Mouse (Mus musculus): Measurements from ENCODE around the gene Abhd17c. TPM values are rescaled to one million over a fixed set of nuclear protein-coding genes. Genes with fewer than 3 reads are reported as not detected.

Gene Abhd17c
- total and polyA plus RNA-seq, 3 experiments: 33.5 to 55.7 TPM; not detected in 1

DNA sequence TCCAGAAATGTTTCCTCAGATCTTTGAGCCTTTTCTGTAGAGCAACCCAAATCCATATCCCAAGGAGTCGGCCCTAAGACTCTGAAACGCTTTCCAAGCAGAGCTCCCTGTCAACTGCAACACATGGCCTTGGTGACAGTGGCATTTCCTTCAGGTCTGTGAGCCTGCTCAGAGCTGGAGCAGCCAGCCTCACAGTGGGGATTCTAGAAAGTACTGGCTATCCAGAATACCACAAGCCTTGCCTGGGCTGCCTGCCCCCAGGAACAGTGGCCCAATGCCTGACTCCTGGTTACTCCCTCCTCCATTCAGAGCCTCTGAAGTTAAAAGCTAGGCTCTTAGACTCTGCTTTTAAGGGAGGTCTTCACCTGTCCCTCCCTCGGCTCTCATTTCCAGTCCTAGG lies 77.8 kb downstream of the Abhd17c start:
- Histone ChIP-seq H3K9me3 (replicated peaks; ENCODE audit: insufficient read depth, low read length) (no peaks in the 10 kb centered on the region), H3K36me3 (ENCODE audit: control insufficient read depth in 1 of 2, insufficient read depth in 2 of 2, low read length in 2 of 2) (no peaks in the 10 kb centered on the region), H3K27ac (ENCODE audit: control insufficient read depth, low read depth, low read length) (no peak overlapping the region), H3K27me3 (ENCODE audit: control insufficient read depth in 1 of 2, insufficient read depth in 2 of 2, low read length in 2 of 2) (no peaks in the 10 kb centered on the region), H3K9ac (ENCODE audit: control insufficient read depth, low read depth, low read length, poor library complexity, severe bottlenecking) (no peak overlapping the region), H3K4me3 (ENCODE audit: control insufficient read depth in 1 of 2, insufficient read depth in 1 of 2, low read depth in 2 of 2, low read length in 2 of 2) (no peak overlapping the region), H3K4me1 (ENCODE audit: control insufficient read depth in 1 of 2, insufficient read depth in 2 of 2, low read length in 2 of 2) (no peaks in the 10 kb centered on the region), H3K79me2 (ENCODE audit: control insufficient read depth, insufficient read depth, low read length, poor library complexity) (no peaks in the 10 kb centered on the region)
- DNase-seq (ENCODE audit: low read depth, low spot score): no peak
- TF ChIP-seq ZMIZ1 (IDR thresholded peaks at IDR 0.05; ENCODE audit: low read depth, low read length) (no peak), TBP (IDR thresholded peaks at IDR 0.05; ENCODE audit: low read depth, low read length) (no peak), POLR2AphosphoS5 (IDR thresholded peaks at IDR 0.05; ENCODE audit: borderline replicate concordance, low read depth, low read length) (no peak), EP300 (IDR thresholded peaks at IDR 0.05; ENCODE audit: low read depth in 1 of 2, low read length in 2 of 2) (no peak), SMC3 (IDR thresholded peaks at IDR 0.05; ENCODE audit: low read depth, low read length) (no peak)

DNA sequence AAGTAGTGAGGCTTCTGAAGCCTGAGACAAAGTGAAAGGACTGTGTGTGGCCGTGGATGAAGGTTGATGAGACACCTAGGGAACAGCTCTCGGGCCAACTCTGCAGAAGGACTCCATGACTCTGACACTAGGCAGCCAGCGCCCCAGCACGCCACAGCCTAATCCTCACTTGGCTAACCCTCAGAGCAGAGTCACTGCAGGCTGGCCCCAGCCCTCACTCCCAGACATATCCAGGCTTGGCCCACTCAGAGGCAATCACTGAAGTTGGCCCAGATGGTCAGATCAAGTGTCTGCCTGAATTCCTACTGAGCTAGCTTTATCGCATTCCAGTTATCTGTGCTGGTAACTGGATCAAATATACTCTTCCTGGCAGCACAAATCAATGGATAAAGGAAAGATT lies 82.8 kb downstream of the Abhd17c start:
- Histone ChIP-seq H3K79me2 (ENCODE audit: control insufficient read depth, insufficient read depth, low read length, poor library complexity) (no peaks in the 10 kb centered on the region), H3K4me1 (ENCODE audit: control insufficient read depth in 1 of 2, insufficient read depth in 2 of 2, low read length in 2 of 2) (no peaks in the 10 kb centered on the region), H3K27ac (ENCODE audit: control insufficient read depth, low read depth, low read length) (no peak overlapping the region), H3K9ac (ENCODE audit: control insufficient read depth, low read depth, low read length, poor library complexity, severe bottlenecking) (no peak overlapping the region), H3K4me3 (ENCODE audit: control insufficient read depth in 1 of 2, insufficient read depth in 1 of 2, low read depth in 2 of 2, low read length in 2 of 2) (no peak overlapping the region), H3K9me3 (replicated peaks; ENCODE audit: insufficient read depth, low read length) (no peaks in the 10 kb centered on the region), H3K27me3 (ENCODE audit: control insufficient read depth in 1 of 2, insufficient read depth in 2 of 2, low read length in 2 of 2) (no peaks in the 10 kb centered on the region), H3K36me3 (ENCODE audit: control insufficient read depth in 1 of 2, insufficient read depth in 2 of 2, low read length in 2 of 2) (no peaks in the 10 kb centered on the region)
- no peak for TF ChIP-seq RAD21 (IDR thresholded peaks at IDR 0.05; ENCODE audit: low read depth, low read length)
- TF ChIP-seq POLR2AphosphoS5 (IDR thresholded peaks at IDR 0.05; ENCODE audit: borderline replicate concordance, low read depth, low read length): no peak
- TF ChIP-seq GABPA (IDR thresholded peaks at IDR 0.05; ENCODE audit: low read depth, low read length): no peak
- no peak for DNase-seq (ENCODE audit: low read depth, low spot score)

DNA sequence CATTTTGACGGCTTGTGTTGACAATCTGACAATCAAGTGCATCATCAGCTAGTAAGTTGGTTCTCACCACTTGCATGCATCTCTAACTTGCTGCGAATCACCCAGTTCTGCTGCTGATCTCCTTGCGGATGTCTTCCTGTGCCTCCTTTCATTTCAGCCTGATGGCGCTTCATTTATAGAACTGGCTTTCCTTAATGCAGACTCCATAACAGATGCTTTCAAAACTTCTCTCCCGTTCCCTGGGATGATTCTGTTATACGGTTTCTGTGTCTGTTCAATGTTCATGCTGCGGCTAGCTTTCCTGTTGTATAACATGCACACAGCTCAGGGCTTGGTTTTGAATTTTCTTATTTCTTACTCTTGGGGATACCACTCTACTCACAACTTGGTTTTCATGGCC lies 91.9 kb downstream of the Abhd17c start:
- no peak overlapping the region for H3K4me3 ChIP-seq (ENCODE audit: control insufficient read depth in 1 of 2, insufficient read depth in 1 of 2, low read depth in 2 of 2, low read length in 2 of 2)
- H3K9me3 ChIP-seq (replicated peaks; ENCODE audit: insufficient read depth, low read length): no peaks in the 10 kb centered on the region
- no peaks in the 10 kb centered on the region for H3K36me3 ChIP-seq (ENCODE audit: control insufficient read depth in 1 of 2, insufficient read depth in 2 of 2, low read length in 2 of 2)
- no peak for TF ChIP-seq MAX (IDR thresholded peaks at IDR 0.05; ENCODE audit: low read length)
- TF ChIP-seq SIN3A (IDR thresholded peaks at IDR 0.05; ENCODE audit: low read length): no peak
- no peak for TF ChIP-seq ELF1 (IDR thresholded peaks at IDR 0.05; ENCODE audit: low read depth, low read length)
- no peak for TF ChIP-seq SMC3 (IDR thresholded peaks at IDR 0.05; ENCODE audit: low read depth, low read length)
- no peak for TF ChIP-seq JUND (IDR thresholded peaks at IDR 0.05; ENCODE audit: low read depth, low read length)
- TF ChIP-seq EP300 (IDR thresholded peaks at IDR 0.05; ENCODE audit: low read depth in 1 of 2, low read length in 2 of 2): no peak
- TF ChIP-seq POLR2AphosphoS2 (IDR thresholded peaks at IDR 0.05; ENCODE audit: low read length): no peak
- no peak for TF ChIP-seq MAZ (IDR thresholded peaks at IDR 0.05; ENCODE audit: low read depth, low read length)
- TF ChIP-seq POLR2A (IDR thresholded peaks at IDR 0.05; ENCODE audit: control insufficient read depth in 1 of 2, insufficient read depth in 1 of 2, low read depth in 1 of 2, low read length in 2 of 2, poor library complexity in 1 of 2): no peak
- TF ChIP-seq MYB (IDR thresholded peaks at IDR 0.05; ENCODE audit: low read depth, low read length): no peak
- TF ChIP-seq TBP (IDR thresholded peaks at IDR 0.05; ENCODE audit: low read depth, low read length): no peak
- TF ChIP-seq UBTF (IDR thresholded peaks at IDR 0.05; ENCODE audit: borderline replicate concordance, insufficient read depth, low read depth, low read length): no peak
- TF ChIP-seq ZC3H11A (IDR thresholded peaks at IDR 0.05; ENCODE audit: low read depth, low read length): no peak
- TF ChIP-seq CHD2 (IDR thresholded peaks at IDR 0.05; ENCODE audit: low read length): no peak
- no peak for TF ChIP-seq ZKSCAN1 (IDR thresholded peaks at IDR 0.05; ENCODE audit: low read depth, low read length)
- no peak for TF ChIP-seq RCOR1 (IDR thresholded peaks at IDR 0.05; ENCODE audit: low read depth, low read length)
- TF ChIP-seq CTCF (IDR thresholded peaks at IDR 0.05 in 2 of 3, conservative IDR thresholded peaks at IDR 0.05 in 1 of 3; ENCODE audit: control insufficient read depth in 1 of 3, insufficient read depth in 1 of 3, low read depth in 2 of 3, low read length in 3 of 3, poor library complexity in 1 of 3, severe bottlenecking in 1 of 3): no peak
- no peaks in the 10 kb centered on the region for H3K4me1 ChIP-seq (ENCODE audit: control insufficient read depth in 1 of 2, insufficient read depth in 2 of 2, low read length in 2 of 2)
- no peak for DNase-seq (ENCODE audit: low read depth, low spot score)
- no peaks in the 10 kb centered on the region for H3K79me2 ChIP-seq (ENCODE audit: control insufficient read depth, insufficient read depth, low read length, poor library complexity)
- H3K9ac ChIP-seq (ENCODE audit: control insufficient read depth, low read depth, low read length, poor library complexity, severe bottlenecking): no peak overlapping the region
- H3K27me3 ChIP-seq (ENCODE audit: control insufficient read depth in 1 of 2, insufficient read depth in 2 of 2, low read length in 2 of 2): no peaks in the 10 kb centered on the region; a peak in 1 of 4 replicates
- H3K27ac ChIP-seq (ENCODE audit: control insufficient read depth, low read depth, low read length): no peak overlapping the region

All from MEL (cell line).